Mouse (Mus musculus) cerebellum, adult 11 months (tissue): Measurements from ENCODE around the gene Hacd3.
"Not testable (repeated sequence)": the region's sequence is repeated elsewhere in the genome, so short reads cannot be mapped to it uniquely, and the experiment has no call there.

Experiments used
- DNase-seq: peaks from one replicate; pipeline ENCODE4 v3.0.0; 2022

The Hacd3 gene

GRCm38 (mm10) chr9:65020991-65021886 lies at the start of gene Hacd3:
Gene Hacd3, minus strand, starts transcription at chr9:65021693.
- DNase-seq, result peak; percentile 86

- no peak for DNase-seq
These were observed 49.1 kb upstream of the Hacd3 start for GRCm38 (mm10) chr9:65070587-65070986.

GRCm38 (mm10) chr9:65064251-65064650 lies 42.8 kb upstream of the Hacd3 start:
- DNase-seq, result no peak

- DNase-seq, result no peak
These were observed 29.5 kb upstream of the Hacd3 start for GRCm38 (mm10) chr9:65050981-65051380.

- DNase-seq, result no peak
These were observed 27.9 kb upstream of the Hacd3 start for GRCm38 (mm10) chr9:65049422-65049821.

- no peak for DNase-seq
These were observed 25.5 kb upstream of the Hacd3 start for GRCm38 (mm10) chr9:65046993-65047392.

- no peak for DNase-seq
These were observed 19.9 kb upstream of the Hacd3 start for GRCm38 (mm10) chr9:65041430-65041829.

- DNase-seq, result no peak
These were observed 15.4 kb upstream of the Hacd3 start for GRCm38 (mm10) chr9:65036861-65037260.

- DNase-seq, result no peak
These were observed 15.0 kb upstream of the Hacd3 start for GRCm38 (mm10) chr9:65036456-65036855.

GRCm38 (mm10) chr9:65032269-65033108 lies 11.0 kb upstream of the Hacd3 start, which contains the start of gene Dpp8:
Gene Dpp8, plus strand, starts transcription at chr9:65032414.
- DNase-seq, result peak; percentile 92

- no peak for DNase-seq
These were observed 10.4 kb upstream of the Hacd3 start for GRCm38 (mm10) chr9:65031894-65032268.

GRCm38 (mm10) chr9:65031355-65031754 lies 9.9 kb upstream of the Hacd3 start:
- not testable (repeated sequence) for DNase-seq

- no peak for DNase-seq
These were observed 6.8 kb upstream of the Hacd3 start for GRCm38 (mm10) chr9:65028313-65028712.

GRCm38 (mm10) chr9:65027241-65027640 lies 5.7 kb upstream of the Hacd3 start:
- no peak for DNase-seq

- no peak for DNase-seq
These were observed 2.0 kb upstream of the Hacd3 start for GRCm38 (mm10) chr9:65023447-65023846.

- DNase-seq, result no peak
These were observed 1.2 kb upstream of the Hacd3 start for GRCm38 (mm10) chr9:65022580-65023135.

GRCm38 (mm10) chr9:65021887-65022579 lies 540 bp upstream of the Hacd3 start:
- no peak for DNase-seq

- DNase-seq, result no peak
These were observed 1.4 kb downstream of the Hacd3 start for GRCm38 (mm10) chr9:65020128-65020527.

GRCm38 (mm10) chr9:65019146-65019545 lies 2.3 kb downstream of the Hacd3 start:
- no peak for DNase-seq

GRCm38 (mm10) chr9:65018588-65019121 lies 2.8 kb downstream of the Hacd3 start:
- DNase-seq, result no peak

- no peak for DNase-seq
These were observed 3.6 kb downstream of the Hacd3 start for GRCm38 (mm10) chr9:65017896-65018295.
